In genomic region chr3:15159965-15160714, GRCm38 (mm10) we compare ENCODE assay signal across 23 mouse cellular contexts.
DNase-seq lines count a peak whose midpoint lies in the region; ATAC-seq lines count a peak whose summit lies in the region.
"Had no signal": no experiment of that assay in that cellular context is flagged by ENCODE, and none has a peak within 500 bp of the region (broad histone marks: within the 10 kb centered on the region; RNA-seq: fewer than 3 reads in every experiment).

No protein-coding gene starts in this region.

- H3K27ac ChIP-seq in forebrain, embryonic 14.5 days (ENCODE audit: low read depth, low read length), result no peak overlapping the region
- H3K27ac ChIP-seq: limb, embryonic 12.5 days; liver, embryonic 14.5 days; midbrain, embryonic 15.5 days; neural tube, embryonic 15.5 days; stomach, embryonic 15.5 days had no signal

- ATAC-seq in megakaryocyte, adult 5-6 weeks (ENCODE audit: poor library complexity, severe bottlenecking), result peak; percentile 54; the same call in 1 of the 2 replicates
- no peak for ATAC-seq in forebrain, embryonic 14.5 days
- ATAC-seq: forebrain, postnatal 0 days; midbrain, embryonic 15.5 days had no signal

- 88% methylated on average over 7 of the region's 8 CpGs for WGBS in forebrain, embryonic 14.5 days

- DNase-seq in kidney, adult 9 months, result peak; percentile 31
- DNase-seq in kidney, adult 18-20 months, result no peak
- peak; percentile 21 for DNase-seq in ES-CJ7 (ENCODE audit: low read depth, low spot score)
- DNase-seq in kidney, postnatal 14 days, result peak; percentile 8
- no peak for DNase-seq in forebrain, embryonic 14.5 days (ENCODE audit: low spot score)
- no peak for DNase-seq in Muller cell, postnatal 12 days (ENCODE audit: inconsistent ontology term)
- DNase-seq: adrenal gland, postnatal 25 days; cerebellum, adult 11 months; cerebellum, postnatal 14 days; forebrain, postnatal 0 days; gastrocnemius, postnatal 36 days; right cerebral cortex, postnatal 25 days; thymus, adult 18-20 months; thymus, postnatal 4 days had no signal

- H3K4me2 ChIP-seq in forebrain, embryonic 14.5 days (ENCODE audit: low read length), result no peak overlapping the region
- H3K4me2 ChIP-seq: limb, embryonic 12.5 days; midbrain, embryonic 15.5 days; neural tube, embryonic 15.5 days; stomach, embryonic 15.5 days had no signal

- H3K27me3 ChIP-seq in forebrain, embryonic 14.5 days (replicated peaks; ENCODE audit: control insufficient read depth, insufficient read depth, low read length), result no peaks in the 10 kb centered on the region
- H3K27me3 ChIP-seq: CH12.LX; limb, embryonic 12.5 days; megakaryocyte, embryonic 14.5 days; midbrain, embryonic 15.5 days; neural tube, embryonic 15.5 days; stomach, embryonic 15.5 days had no signal

- H3K9me3 ChIP-seq in forebrain, embryonic 14.5 days (replicated peaks; ENCODE audit: control insufficient read depth, low read length), result no peaks in the 10 kb centered on the region
- H3K9me3 ChIP-seq: limb, embryonic 12.5 days; megakaryocyte, embryonic 14.5 days; midbrain, embryonic 15.5 days; neural tube, embryonic 15.5 days; stomach, embryonic 15.5 days had no signal

- H3K4me1 ChIP-seq in forebrain, embryonic 14.5 days (ENCODE audit: control insufficient read depth, insufficient read depth, low read length), result no peaks in the 10 kb centered on the region
- H3K4me1 ChIP-seq: limb, embryonic 12.5 days; midbrain, embryonic 15.5 days; neural tube, embryonic 15.5 days; stomach, embryonic 15.5 days had no signal

- H3K36me3 ChIP-seq in forebrain, embryonic 14.5 days (ENCODE audit: control insufficient read depth, insufficient read depth, low read length), result no peaks in the 10 kb centered on the region
- H3K36me3 ChIP-seq: limb, embryonic 12.5 days; midbrain, embryonic 15.5 days; neural tube, embryonic 15.5 days; stomach, embryonic 15.5 days had no signal

- H3K4me3 ChIP-seq in forebrain, embryonic 14.5 days (ENCODE audit: low read depth, low read length), result no peak overlapping the region
- H3K4me3 ChIP-seq: limb, embryonic 12.5 days; megakaryocyte, embryonic 14.5 days; midbrain, embryonic 15.5 days; myocyte; neural tube, embryonic 15.5 days; stomach, embryonic 15.5 days had no signal

- no peak overlapping the region for H3K9ac ChIP-seq in forebrain, embryonic 14.5 days (ENCODE audit: low read length)
- H3K9ac ChIP-seq: forebrain, postnatal 0 days; limb, embryonic 12.5 days; liver, embryonic 14.5 days; midbrain, embryonic 15.5 days; neural tube, embryonic 15.5 days; stomach, embryonic 15.5 days had no signal

Comparison
In these comparisons a context has a peak if more than half of its experiments do, and no peak if none do; other contexts are left out.
1. DNase-seq: peak in kidney, adult 9 months (single experiment), ES-CJ7 (single experiment) and kidney, postnatal 14 days (single experiment); none in kidney, adult 18-20 months (single experiment), forebrain, embryonic 14.5 days (single experiment) and Muller cell, postnatal 12 days (single experiment).